ENCODE assay signal across 7 mouse cellular contexts in the genomic region with DNA sequence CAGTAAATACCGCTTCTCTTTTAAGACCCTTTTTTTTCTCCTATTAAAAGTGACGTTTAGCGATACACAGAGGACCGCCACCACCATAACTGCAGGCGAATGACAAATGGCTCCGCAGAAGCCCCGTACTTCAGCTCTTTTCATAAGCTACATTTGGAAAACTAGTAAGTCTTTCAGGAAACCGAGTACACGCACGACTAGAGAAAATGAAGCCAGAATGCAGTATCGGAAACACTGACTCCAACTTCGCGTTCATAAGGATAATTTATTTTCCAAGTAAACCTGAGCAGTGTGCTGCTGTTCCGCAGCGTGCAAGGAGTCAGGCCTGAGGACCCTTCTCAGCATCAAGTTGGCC.
DNase-seq lines count a peak whose midpoint lies in the region; ATAC-seq lines count a peak whose summit lies in the region.

No protein-coding gene starts in this region.

- peak overlapping the region; percentile 37 for H3K4me3 ChIP-seq in lung, embryonic 15.5 days
- H3K4me3 ChIP-seq in forebrain, embryonic 11.5 days (ENCODE audit: low read depth, low read length) = peak overlapping the region; percentile 39
- H3K4me3 ChIP-seq in limb, embryonic 13.5 days = peak overlapping the region; percentile 49
- peak overlapping the region; percentile 38 for H3K4me3 ChIP-seq in stomach, embryonic 15.5 days (replicated peaks)

- DNase-seq in lung, postnatal 36 days = no peak
- DNase-seq in forebrain, embryonic 11.5 days (ENCODE audit: low spot score) = no peak
- DNase-seq in left cerebral cortex, adult 18-20 months (ENCODE audit: low spot score in 2 of 2) = no peak
- no peak for DNase-seq in cerebellum, postnatal 25 days

- H3K9ac ChIP-seq in lung, embryonic 15.5 days = no peak overlapping the region
- H3K9ac ChIP-seq in forebrain, embryonic 11.5 days (ENCODE audit: low read length) = peak overlapping the region; percentile 53
- H3K9ac ChIP-seq in limb, embryonic 13.5 days = peak overlapping the region; percentile 59
- no peak overlapping the region for H3K9ac ChIP-seq in stomach, embryonic 15.5 days

- peaks cover 11% of the 10 kb centered on the region; the same call in 1 of the 2 replicates for H3K4me1 ChIP-seq in lung, embryonic 15.5 days
- 0 out of 2 replicates have a peak, but pooled peaks cover 6% of the 10 kb centered on the region for H3K4me1 ChIP-seq in forebrain, embryonic 11.5 days (replicated peaks; ENCODE audit: control insufficient read depth, insufficient read depth, low read length)
- peaks cover 6% of the 10 kb centered on the region; the same call in 1 of the 2 replicates for H3K4me1 ChIP-seq in limb, embryonic 13.5 days
- H3K4me1 ChIP-seq in stomach, embryonic 15.5 days = no peaks in the 10 kb centered on the region

- peak overlapping the region; percentile 78 for H3K4me2 ChIP-seq in lung, embryonic 15.5 days
- H3K4me2 ChIP-seq in forebrain, embryonic 11.5 days (ENCODE audit: low read depth, low read length, severe bottlenecking) = peak overlapping the region; percentile 86
- peak overlapping the region; percentile 86 for H3K4me2 ChIP-seq in limb, embryonic 13.5 days (replicated peaks)
- H3K4me2 ChIP-seq in stomach, embryonic 15.5 days = peak overlapping the region; percentile 80

- no peaks in the 10 kb centered on the region for H3K9me3 ChIP-seq in lung, embryonic 15.5 days
- H3K9me3 ChIP-seq in forebrain, embryonic 11.5 days (ENCODE audit: control insufficient read depth, low read length) = no peaks in the 10 kb centered on the region
- H3K9me3 ChIP-seq in limb, embryonic 13.5 days = no peaks in the 10 kb centered on the region
- H3K9me3 ChIP-seq in stomach, embryonic 15.5 days = no peaks in the 10 kb centered on the region

- ATAC-seq in lung, embryonic 15.5 days (ENCODE audit: borderline replicate concordance, extremely low read depth, low FRiP score, low TSS enrichment) = no peak
- ATAC-seq in forebrain, embryonic 11.5 days (replicated peaks; ENCODE audit: low FRiP score) = peak; percentile 24
- ATAC-seq in limb, embryonic 13.5 days (ENCODE audit: low FRiP score, low read depth) = no peak
- ATAC-seq in stomach, embryonic 15.5 days (ENCODE audit: insufficient read depth, low FRiP score, low read depth) = no peak

- peaks cover 20% of the 10 kb centered on the region for H3K27me3 ChIP-seq in lung, embryonic 15.5 days
- peaks cover 5% of the 10 kb centered on the region; the same call in 1 of the 2 replicates for H3K27me3 ChIP-seq in forebrain, embryonic 11.5 days (ENCODE audit: control insufficient read depth, insufficient read depth, low read length)
- H3K27me3 ChIP-seq in limb, embryonic 13.5 days = peaks cover 26% of the 10 kb centered on the region
- no peaks in the 10 kb centered on the region for H3K27me3 ChIP-seq in stomach, embryonic 15.5 days (replicated peaks)

- no peak overlapping the region for H3K27ac ChIP-seq in lung, embryonic 15.5 days
- H3K27ac ChIP-seq in forebrain, embryonic 11.5 days (ENCODE audit: low read depth, low read length) = no peak overlapping the region
- no peak overlapping the region for H3K27ac ChIP-seq in limb, embryonic 13.5 days
- H3K27ac ChIP-seq in stomach, embryonic 15.5 days = no peak overlapping the region

- H3K36me3 ChIP-seq in lung, embryonic 15.5 days = no peaks in the 10 kb centered on the region
- no peaks in the 10 kb centered on the region for H3K36me3 ChIP-seq in forebrain, embryonic 11.5 days (ENCODE audit: control insufficient read depth, insufficient read depth, low read length)
- H3K36me3 ChIP-seq in limb, embryonic 13.5 days = no peaks in the 10 kb centered on the region
- H3K36me3 ChIP-seq in stomach, embryonic 15.5 days = no peaks in the 10 kb centered on the region

- WGBS in lung, embryonic 15.5 days = 18% methylated on average over 15 of the region's 15 CpGs
- WGBS in forebrain, embryonic 11.5 days = 21% methylated on average over 15 of the region's 15 CpGs
- 14% methylated on average over 15 of the region's 15 CpGs for WGBS in limb, embryonic 13.5 days
- WGBS in stomach, embryonic 15.5 days = 14% methylated on average over 15 of the region's 15 CpGs

Comparison
In these comparisons a context has a peak if more than half of its experiments do, and no peak if none do; other contexts are left out.
1. H3K9ac ChIP-seq: peak in forebrain, embryonic 11.5 days (single experiment) and limb, embryonic 13.5 days (single experiment); none in lung, embryonic 15.5 days (single experiment) and stomach, embryonic 15.5 days (single experiment).
2. Peak in every context shown above with its lines, with median percentiles within 50 percentile points of each other: H3K4me2 ChIP-seq and H3K4me3 ChIP-seq.